Mouse (Mus musculus) stomach, postnatal 0 days (tissue): ENCODE data around the gene Top2a. TPM values are rescaled to one million over a fixed set of nuclear protein-coding genes. Genes with fewer than 3 reads are reported as not detected.
"Not testable (repeated sequence)": the region's sequence is repeated elsewhere in the genome, so short reads cannot be mapped to it uniquely, and the experiment has no call there.

ENCODE experiments used
- ATAC-seq: fragments of 200-750 bp; cut with Nextera tagmentation; 2 replicates; pipeline ENCODE4 v1.8.0; 2017; ENCODE audit not compliant: low FRiP score, low TSS enrichment
- DNase-seq: peaks from one replicate; pipeline ENCODE4 v3.0.0-alpha.2; 2016; ENCODE audit warnings: low spot score
- H3K27ac ChIP-seq: fragments of 300-500 bp; sonication (generic); replicated peaks from 2 replicates; pipeline ENCODE4 v1.5.1; 2014; ENCODE audit warnings: mild to moderate bottlenecking, control low read depth
- H3K27me3 ChIP-seq: fragments of 300-500 bp; sonication (generic); 2 replicates; pipeline ENCODE4 v1.6.1; 2014; ENCODE audit warnings: low read length; ENCODE audit not compliant: control insufficient read depth, insufficient read depth
- H3K36me3 ChIP-seq: fragments of 300-500 bp; sonication (generic); 2 replicates; pipeline ENCODE4 v1.6.1; 2014; ENCODE audit warnings: low read length, mixed read lengths; ENCODE audit not compliant: control insufficient read depth, insufficient read depth
- H3K4me1 ChIP-seq: fragments of 300-500 bp; sonication (generic); replicated peaks from 2 replicates; pipeline ENCODE4 v1.6.1; 2014; ENCODE audit warnings: antibody characterized with exemption; ENCODE audit not compliant: control insufficient read depth, insufficient read depth
- H3K4me2 ChIP-seq: fragments of 300-500 bp; sonication (generic); replicated peaks from 2 replicates; pipeline ENCODE4 v1.6.1; 2014; ENCODE audit warnings: low read depth, mild to moderate bottlenecking, control low read depth, moderate library complexity
- H3K4me3 ChIP-seq: fragments of 300-500 bp; sonication (generic); 2 replicates; pipeline ENCODE4 v1.5.1; 2014; ENCODE audit warnings: low read depth, low read length, control low read depth
- H3K9ac ChIP-seq: fragments of 300-500 bp; sonication (generic); 2 replicates; pipeline ENCODE4 v1.6.1; 2014; ENCODE audit warnings: mild to moderate bottlenecking, low read length, control low read depth, mixed read lengths
- H3K9me3 ChIP-seq: fragments of 300-500 bp; sonication (generic); 2 replicates; pipeline ENCODE4 v1.6.1; 2016; ENCODE audit warnings: low read length; ENCODE audit not compliant: control insufficient read depth
- CTCF ChIP-seq: IDR thresholded peaks from 2 replicates; pipeline ENCODE4 v1.5.1; 2016; ENCODE audit warnings: antibody characterized with exemption, low read depth, mild to moderate bottlenecking, moderate library complexity
- EP300 ChIP-seq: optimal IDR thresholded peaks from 2 replicates; pipeline ENCODE3; 2016; ENCODE audit warnings: antibody characterized with exemption
- WGBS: fragments of 180-500 bp; shearing (Covaris S2); extraction: QIAGEN DNeasy Blood & Tissue Kit; methylation state at CpG from one replicate; pipeline ENCODE4 v1.1.7; 2014; 5-methylcytosine and 5-hydroxymethylcytosine counted together
- polyA plus RNA-seq: library from polyadenylated mRNA; unstranded; fragments of >200 nt; fragmentation: Nextera tagmentation; extraction: Ambion mirVana; gene quantifications from 2 replicates; pipeline ENCODE4 v1.2.1, GENCODE M21; 2015

Top2a gene
- polyA plus RNA-seq, 1 experiment from 2014 or later, result 44.5 TPM

DNA sequence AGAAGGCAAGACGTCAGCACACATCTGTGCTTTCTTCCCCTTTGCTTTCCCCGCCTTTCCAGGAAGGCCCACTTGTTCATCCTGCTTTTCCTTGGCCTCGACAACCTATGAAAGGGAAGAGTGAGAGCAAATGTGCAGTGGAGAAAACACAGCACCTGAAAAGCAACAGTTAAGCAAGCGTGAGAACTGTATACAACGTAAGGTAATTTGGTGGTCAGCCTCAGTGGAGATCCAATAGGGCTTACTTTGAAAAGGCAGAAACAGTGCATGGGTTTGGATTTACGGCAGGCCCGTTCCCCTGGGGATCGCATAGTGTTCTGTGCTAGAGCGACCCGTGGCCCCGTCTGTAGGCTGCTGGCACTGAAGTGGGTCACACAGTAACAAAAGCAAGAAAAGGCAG is 24.7 kb downstream of the Top2a start:
- no peaks in the 10 kb centered on the region for H3K27me3 ChIP-seq
- H3K4me3 ChIP-seq, result no peak overlapping the region
- ATAC-seq (no peak), DNase-seq (no peak)
- H3K27ac ChIP-seq, result no peak overlapping the region
- H3K36me3 ChIP-seq, result peaks cover 18% of the 10 kb centered on the region
- H3K4me1 ChIP-seq, result no peaks in the 10 kb centered on the region
- 93% methylated on average over 11 of the region's 11 CpGs for WGBS
- TF ChIP-seq CTCF (no peak), EP300 (no peak)
- H3K9me3 ChIP-seq, result no peaks in the 10 kb centered on the region
- H3K4me2 ChIP-seq, result no peak overlapping the region
- H3K9ac ChIP-seq, result no peak overlapping the region

DNA sequence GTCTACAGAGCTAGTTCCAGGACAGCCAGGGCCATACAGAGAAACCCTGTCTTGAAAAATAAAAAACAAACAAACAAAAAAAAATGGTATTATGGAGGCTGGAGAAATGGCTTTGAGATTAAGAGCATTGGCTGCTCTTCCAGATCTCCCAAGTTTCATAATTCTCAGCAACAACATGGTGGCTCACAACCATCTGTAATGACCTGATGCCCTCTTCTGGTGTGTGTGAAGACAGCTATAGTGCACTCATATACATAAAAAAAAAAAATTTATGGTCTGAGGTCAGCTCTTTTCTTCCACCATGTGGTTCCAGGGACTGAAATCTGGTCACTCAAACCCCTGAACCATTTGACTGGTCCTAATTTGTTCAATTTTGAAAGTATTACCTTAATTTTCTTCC is 25.2 kb downstream of the Top2a start:
- Histone ChIP-seq H3K36me3 (peaks cover 18% of the 10 kb centered on the region), H3K27me3 (no peaks in the 10 kb centered on the region), H3K9me3 (no peaks in the 10 kb centered on the region), H3K27ac (no peak overlapping the region), H3K4me3 (no peak overlapping the region), H3K4me2 (no peak overlapping the region), H3K4me1 (no peaks in the 10 kb centered on the region), H3K9ac (no peak overlapping the region)
- TF ChIP-seq EP300 (no peak), CTCF (peak; percentile 58)
- ATAC-seq, result no peak
- DNase-seq, result no peak

DNA sequence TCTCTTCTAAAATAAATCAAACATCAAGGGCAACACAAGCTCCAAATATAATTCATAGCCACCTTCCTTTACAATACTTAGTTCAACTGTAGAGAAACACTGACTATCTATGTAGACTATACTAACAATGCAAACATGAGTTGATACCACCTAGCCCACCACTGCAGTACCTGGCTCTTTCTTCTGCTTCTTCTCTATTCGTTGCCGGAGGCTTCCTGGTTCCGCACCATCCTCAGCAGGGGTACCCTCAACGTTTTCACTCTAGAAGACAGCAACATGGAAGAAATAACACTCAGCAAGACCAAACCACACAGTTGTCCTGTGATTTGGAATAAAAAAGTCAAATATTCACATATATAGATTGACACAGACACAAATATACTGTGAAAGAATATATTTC is 26.3 kb downstream of the Top2a start:
- H3K27me3 ChIP-seq, result no peaks in the 10 kb centered on the region

DNA sequence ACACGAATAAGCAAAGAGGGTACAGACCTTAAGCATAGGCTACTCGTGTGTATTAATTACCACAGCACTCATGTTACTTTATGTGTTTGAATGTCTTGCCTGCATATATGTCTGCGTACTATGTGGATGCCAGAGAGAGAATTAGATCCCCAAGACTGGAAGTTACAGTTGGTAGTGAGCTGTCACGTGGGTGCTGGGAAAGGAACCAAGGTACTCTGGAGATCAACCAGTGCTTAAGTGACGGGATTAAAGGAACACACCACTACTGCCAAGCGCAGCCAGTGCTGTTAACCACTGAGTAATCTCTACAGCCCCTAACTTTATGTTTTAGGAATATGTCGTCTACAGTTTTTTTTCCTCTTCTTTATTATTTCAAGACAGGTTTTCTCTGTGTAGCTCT is 28.0 kb downstream of the Top2a start:
- peaks cover 11% of the 10 kb centered on the region; the same call in 1 of the 2 replicates for H3K36me3 ChIP-seq
- H3K9me3 ChIP-seq, result no peaks in the 10 kb centered on the region
- H3K27me3 ChIP-seq, result no peaks in the 10 kb centered on the region
- no peak overlapping the region for H3K9ac ChIP-seq
- H3K27ac ChIP-seq, result no peak overlapping the region
- WGBS, result 92% methylated on average over 7 of the region's 7 CpGs
- TF ChIP-seq EP300 (no peak), CTCF (no peak)
- H3K4me2 ChIP-seq, result no peak overlapping the region
- no peak overlapping the region for H3K4me3 ChIP-seq
- ATAC-seq (no peak), DNase-seq (no peak)
- H3K4me1 ChIP-seq, result no peaks in the 10 kb centered on the region

More for the DNA sequence above, 26.3 kb downstream of the Top2a start:
- ATAC-seq, result no peak
- no peak overlapping the region for H3K4me3 ChIP-seq
- WGBS, result 89% methylated on average over 4 of the region's 4 CpGs
- H3K9ac ChIP-seq, result no peak overlapping the region
- no peak overlapping the region for H3K27ac ChIP-seq
- no peaks in the 10 kb centered on the region for H3K9me3 ChIP-seq
- TF ChIP-seq CTCF, result no peak
- TF ChIP-seq EP300, result no peak
- peaks cover 15% of the 10 kb centered on the region; the same call in 1 of the 2 replicates for H3K36me3 ChIP-seq
- no peaks in the 10 kb centered on the region for H3K4me1 ChIP-seq
- no peak for DNase-seq
- H3K4me2 ChIP-seq, result no peak overlapping the region

DNA sequence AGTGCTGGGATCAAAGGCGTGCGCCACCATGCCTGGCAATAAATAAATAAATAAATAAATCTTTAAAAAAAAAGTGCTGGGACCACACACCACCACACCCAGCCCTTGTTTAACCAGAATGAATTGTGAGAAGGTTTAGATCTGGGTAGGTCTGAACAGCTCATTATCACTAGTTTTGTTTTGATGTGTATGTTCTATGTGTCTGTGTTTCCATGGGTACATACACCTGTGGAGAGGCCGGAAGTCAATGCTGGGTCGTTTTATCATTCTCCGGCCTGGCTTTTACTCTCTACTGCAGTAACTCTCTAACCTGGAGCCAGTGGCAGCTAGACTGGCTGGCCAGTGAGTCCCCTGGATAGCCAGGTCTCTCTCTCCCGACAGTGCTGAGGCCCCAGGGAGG is 33.1 kb downstream of the Top2a start:
- Histone ChIP-seq H3K36me3 (peaks cover 6% of the 10 kb centered on the region; the same call in 1 of the 2 replicates), H3K9me3 (no peaks in the 10 kb centered on the region), H3K27me3 (no peaks in the 10 kb centered on the region), H3K4me1 (no peaks in the 10 kb centered on the region), H3K9ac (no peak overlapping the region), H3K4me2 (no peak overlapping the region), H3K27ac (no peak overlapping the region), H3K4me3 (no peak overlapping the region)
- no peak for DNase-seq
- TF ChIP-seq EP300 (no peak), CTCF (no peak)
- WGBS, result 81% methylated on average over 6 of the region's 6 CpGs
- ATAC-seq, result no peak

DNA sequence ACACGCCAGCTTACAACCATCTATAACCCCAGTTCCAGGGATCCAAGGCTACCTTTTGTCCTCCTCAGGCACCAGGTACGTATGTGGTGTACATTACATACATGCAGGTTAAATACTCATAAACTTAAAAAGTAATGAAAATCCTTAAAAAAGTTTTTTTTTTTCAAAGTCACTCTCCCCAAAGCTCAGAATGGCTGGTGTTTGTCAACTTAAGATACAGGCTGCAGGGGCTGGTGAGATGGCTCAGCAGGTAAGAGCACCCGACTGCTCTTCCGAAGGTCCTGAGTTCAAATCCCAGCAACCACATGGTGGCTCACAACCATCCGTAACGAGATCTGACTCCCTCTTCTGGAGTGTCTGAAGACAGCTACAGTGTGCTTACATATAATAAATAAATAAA is 35.7 kb downstream of the Top2a start:
- WGBS, result 96% methylated on average over 4 of the region's 6 CpGs

More for the DNA sequence above, 35.7 kb downstream of the Top2a start:
- not testable (repeated sequence) for DNase-seq, H3K27ac ChIP-seq, H3K4me2 ChIP-seq, H3K27me3 ChIP-seq, H3K36me3 ChIP-seq, ATAC-seq, H3K4me1 ChIP-seq, H3K9me3 ChIP-seq, H3K9ac ChIP-seq, H3K4me3 ChIP-seq
